Mouse (Mus musculus) lung, postnatal 0 days (tissue): Measurements from ENCODE around the gene S100a6. TPM values are rescaled to one million over a fixed set of nuclear protein-coding genes. Genes with fewer than 3 reads are reported as not detected.

Source experiments
- ATAC-seq: fragments of 200-750 bp; cut with Nextera tagmentation; 2 replicates; pipeline ENCODE4 v1.8.0; 2017; ENCODE audit warnings: moderate library complexity
- DNase-seq: peaks from one replicate; pipeline ENCODE4 v3.0.0-alpha.2; 2016; ENCODE audit warnings: low spot score
- H3K27ac ChIP-seq: fragments of 300-500 bp; sonication (generic); 2 replicates; pipeline ENCODE4 v1.5.1; 2014; ENCODE audit warnings: antibody characterized with exemption, mild to moderate bottlenecking, low read length, mixed read lengths
- H3K27me3 ChIP-seq: fragments of 300-500 bp; sonication (generic); replicated peaks from 2 replicates; pipeline ENCODE4 v1.6.1; 2014; ENCODE audit warnings: low read length, mixed read lengths; ENCODE audit not compliant: insufficient read depth
- H3K36me3 ChIP-seq: fragments of 300-500 bp; sonication (generic); 2 replicates; pipeline ENCODE4 v1.6.1; 2014; ENCODE audit warnings: low read length, mixed read lengths; ENCODE audit not compliant: insufficient read depth
- H3K4me1 ChIP-seq: fragments of 300-500 bp; sonication (generic); 2 replicates; pipeline ENCODE4 v1.6.1; 2014; ENCODE audit warnings: antibody characterized with exemption, low read depth, low read length, mixed read lengths; ENCODE audit not compliant: insufficient read depth
- H3K4me2 ChIP-seq: fragments of 300-500 bp; sonication (generic); replicated peaks from 2 replicates; pipeline ENCODE4 v1.6.1; 2014; ENCODE audit warnings: low read depth, mild to moderate bottlenecking, low read length, moderate library complexity, mixed read lengths
- H3K4me3 ChIP-seq: fragments of 300-500 bp; sonication (generic); 2 replicates; pipeline ENCODE4 v1.5.1; 2014; ENCODE audit warnings: low read depth, low read length
- H3K9ac ChIP-seq: fragments of 300-500 bp; sonication (generic); replicated peaks from 2 replicates; pipeline ENCODE4 v1.6.1; 2014; ENCODE audit warnings: low read depth, mild to moderate bottlenecking
- H3K9me3 ChIP-seq: fragments of 300-500 bp; sonication (generic); 2 replicates; pipeline ENCODE4 v1.6.1; 2016; ENCODE audit warnings: low read length, mixed read lengths
- CTCF ChIP-seq: IDR thresholded peaks from 2 replicates; pipeline ENCODE4 v1.5.1; 2016; ENCODE audit warnings: antibody characterized with exemption, mild to moderate bottlenecking
- EP300 ChIP-seq: IDR thresholded peaks from 2 replicates; pipeline ENCODE4 v1.6.1; 2016; ENCODE audit warnings: antibody characterized with exemption, mild to moderate bottlenecking, control low read depth
- WGBS: fragments of 180-500 bp; shearing (Covaris S2); extraction: QIAGEN DNeasy Blood & Tissue Kit; methylation state at CpG from one replicate; pipeline ENCODE4 v1.1.7; 2014; 5-methylcytosine and 5-hydroxymethylcytosine counted together
- polyA plus RNA-seq: library from polyadenylated mRNA; unstranded; fragments of >200 nt; fragmentation: Nextera tagmentation; extraction: Ambion mirVana; gene quantifications from 2 replicates; pipeline ENCODE4 v1.2.1, GENCODE M21; 2015

The S100a6 gene
- polyA plus RNA-seq, 1 experiment from 2014 or later, result 1,618 TPM

- Histone ChIP-seq H3K4me3 (no peak overlapping the region), H3K9ac (no peak overlapping the region), H3K4me2 (no peak overlapping the region), H3K27me3 (no peaks in the 10 kb centered on the region), H3K9me3 (no peaks in the 10 kb centered on the region), H3K27ac (no peak overlapping the region), H3K36me3 (no peaks in the 10 kb centered on the region), H3K4me1 (no peaks in the 10 kb centered on the region)
- ATAC-seq (no peak), DNase-seq (no peak)
- no peak for TF ChIP-seq EP300
- TF ChIP-seq CTCF, result no peak
- 26% methylated on average over 6 of the region's 6 CpGs for WGBS
These were observed 14.9 kb upstream of the S100a6 start for GRCm38 (mm10) chr3:90597736-90598135.

DNA sequence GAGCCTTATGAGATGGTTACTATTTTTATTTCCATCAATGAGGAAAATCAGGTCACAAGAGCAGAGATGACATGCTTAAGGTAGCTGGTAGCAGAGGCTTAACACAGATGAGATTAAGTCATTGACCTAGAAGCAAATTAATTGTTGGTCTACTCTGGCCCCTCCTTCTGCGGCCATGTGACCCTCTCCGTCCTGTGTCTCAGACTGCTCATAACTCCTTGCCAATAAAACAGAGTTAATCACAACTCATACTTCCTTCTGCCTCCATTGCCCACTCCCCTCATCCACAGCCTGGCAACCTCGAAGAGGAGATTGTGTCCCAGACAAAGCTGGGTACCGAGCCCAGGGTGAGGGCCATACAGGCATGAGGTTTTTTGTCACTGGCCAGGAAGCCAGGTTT lies 14.5 kb upstream of the S100a6 start:
- ATAC-seq, result no peak
- no peak overlapping the region for H3K9ac ChIP-seq
- no peaks in the 10 kb centered on the region for H3K36me3 ChIP-seq
- DNase-seq, result no peak
- no peak overlapping the region for H3K4me3 ChIP-seq
- no peak overlapping the region for H3K4me2 ChIP-seq
- H3K27me3 ChIP-seq, result no peaks in the 10 kb centered on the region
- WGBS, result 64% methylated on average over 4 of the region's 4 CpGs
- H3K9me3 ChIP-seq, result no peaks in the 10 kb centered on the region
- TF ChIP-seq EP300 (no peak), CTCF (no peak)
- no peak overlapping the region for H3K27ac ChIP-seq
- no peaks in the 10 kb centered on the region for H3K4me1 ChIP-seq

DNA sequence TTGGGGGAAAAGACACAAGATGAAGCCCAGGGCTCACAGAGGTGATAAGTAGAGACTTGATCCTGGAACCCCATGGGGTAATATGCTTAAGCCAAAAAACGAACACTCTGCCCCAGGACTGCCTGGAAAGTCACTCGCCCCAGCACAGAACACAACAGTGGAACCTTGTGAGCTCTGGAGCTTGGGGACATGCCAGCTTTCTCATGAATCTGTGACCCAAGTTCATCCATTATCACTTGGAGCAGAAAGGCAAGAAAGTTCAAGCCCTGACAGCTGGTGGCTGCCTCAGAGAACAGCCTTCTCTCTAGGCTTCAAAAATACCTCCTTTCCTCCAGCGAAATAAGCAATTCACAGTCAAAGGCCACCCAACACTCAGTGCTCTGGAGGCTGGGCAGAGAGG lies 13.3 kb upstream of the S100a6 start:
- WGBS, result 71% methylated on average over 3 of the region's 3 CpGs
- TF ChIP-seq EP300, result no peak
- no peak for TF ChIP-seq CTCF
- peaks cover 4% of the 10 kb centered on the region; the same call in 1 of the 2 replicates for H3K4me1 ChIP-seq

DNA sequence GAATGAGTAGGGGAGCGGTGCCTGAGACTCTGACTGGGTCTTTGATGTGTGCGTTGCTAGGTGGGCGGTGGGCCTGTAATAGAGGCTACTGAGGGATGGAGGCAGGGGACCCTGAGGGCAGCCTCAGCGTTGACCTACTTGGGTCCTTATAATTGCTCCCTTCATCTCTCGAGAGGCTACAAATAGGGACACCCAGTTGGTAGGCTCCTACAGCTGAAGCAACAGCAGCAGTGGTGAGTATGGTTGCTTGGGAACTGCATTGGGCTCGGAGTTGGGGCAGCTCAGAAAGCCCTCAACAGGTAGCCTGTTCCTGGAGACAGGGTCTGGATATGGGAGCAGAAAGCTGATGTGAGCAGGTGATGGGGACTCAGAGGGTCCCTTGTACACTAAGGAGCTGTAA lies 12.6 kb upstream of the S100a6 start:
- Histone ChIP-seq H3K27ac (no peak overlapping the region), H3K36me3 (no peaks in the 10 kb centered on the region), H3K27me3 (no peaks in the 10 kb centered on the region), H3K9me3 (no peaks in the 10 kb centered on the region), H3K4me1 (peaks cover 9% of the 10 kb centered on the region), H3K9ac (no peak overlapping the region), H3K4me2 (no peak overlapping the region), H3K4me3 (no peak overlapping the region)
- ATAC-seq, result no peak
- WGBS, result 87% methylated on average over 6 of the region's 6 CpGs
- TF ChIP-seq CTCF, result no peak
- no peak for TF ChIP-seq EP300
- no peak for DNase-seq

More for the DNA sequence above, 13.3 kb upstream of the S100a6 start:
- Histone ChIP-seq H3K27ac (no peak overlapping the region), H3K9ac (no peak overlapping the region), H3K4me2 (no peak overlapping the region), H3K36me3 (no peaks in the 10 kb centered on the region), H3K9me3 (no peaks in the 10 kb centered on the region), H3K27me3 (no peaks in the 10 kb centered on the region), H3K4me3 (no peak overlapping the region)
- DNase-seq, result no peak
- ATAC-seq, result no peak

- H3K4me2 ChIP-seq, result no peak overlapping the region
- 72% methylated on average over 8 of the region's 8 CpGs for WGBS
- H3K27ac ChIP-seq, result no peak overlapping the region
- H3K9ac ChIP-seq, result no peak overlapping the region
- H3K4me3 ChIP-seq, result no peak overlapping the region
- no peaks in the 10 kb centered on the region for H3K36me3 ChIP-seq
- H3K4me1 ChIP-seq, result peaks cover 9% of the 10 kb centered on the region
- TF ChIP-seq CTCF (no peak), EP300 (no peak)
- ATAC-seq (no peak), DNase-seq (no peak)
- H3K9me3 ChIP-seq, result no peaks in the 10 kb centered on the region
- no peaks in the 10 kb centered on the region for H3K27me3 ChIP-seq
These were observed 12.1 kb upstream of the S100a6 start for GRCm38 (mm10) chr3:90600458-90601195.

DNA sequence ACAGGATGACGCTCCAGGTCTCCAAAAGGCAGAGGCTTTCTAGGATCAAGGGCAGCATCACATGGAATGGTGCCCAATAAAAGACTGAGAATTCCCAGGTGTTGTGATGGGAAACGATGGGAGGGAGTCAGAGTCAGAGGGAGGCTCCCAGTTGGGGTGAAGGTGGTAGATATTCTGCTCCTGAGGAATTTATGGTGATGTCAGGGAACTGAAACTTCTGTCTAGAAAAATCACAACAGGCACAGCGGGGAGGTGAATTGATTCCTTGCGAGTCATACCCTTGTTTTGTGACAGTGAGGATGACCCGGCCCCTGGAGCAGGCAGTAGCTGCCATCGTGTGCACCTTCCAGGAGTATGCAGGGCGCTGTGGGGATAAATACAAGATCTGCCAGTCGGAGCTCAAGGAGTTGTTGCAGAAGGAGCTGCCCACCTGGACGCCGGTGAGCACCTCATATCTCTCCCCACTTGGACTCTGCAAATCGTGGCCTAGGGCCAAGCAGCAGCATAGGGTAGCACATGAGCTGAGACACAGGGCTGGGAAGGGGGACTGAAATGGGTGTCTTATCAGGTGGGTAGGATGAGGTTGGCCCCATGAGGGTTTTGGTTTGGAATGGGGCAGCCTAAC lies 11.1 kb upstream of the S100a6 start, which contains the start of gene Gm42674:
Gene Gm42674, plus strand, starts transcription at position 419 of the 625 bp plus-strand sequence.
- no peaks in the 10 kb centered on the region for H3K27me3 ChIP-seq
- no peaks in the 10 kb centered on the region for H3K9me3 ChIP-seq
- H3K9ac ChIP-seq, result no peak within 1 kb of the TSS
- 70% methylated on average over 11 of the region's 11 CpGs for WGBS
- H3K27ac ChIP-seq, result no peak within 1 kb of the TSS
- DNase-seq, result no peak
- no peak for ATAC-seq
- no peak within 1 kb of the TSS for H3K4me2 ChIP-seq
- no peaks in the 10 kb centered on the region for H3K36me3 ChIP-seq
- no peak for TF ChIP-seq EP300
- no peak for TF ChIP-seq CTCF
- H3K4me1 ChIP-seq, result peaks cover 9% of the 10 kb centered on the region
- no peak within 1 kb of the TSS for H3K4me3 ChIP-seq
